Mouse (Mus musculus) ES-Bruce4 (cell line): ENCODE data around the gene Gm12355.

Experiments
- CTCF ChIP-seq: IDR thresholded peaks from one replicate; pipeline ENCODE4 v1.8.1; 2011; ENCODE audit warnings: low read depth, low read length
- EP300 ChIP-seq: IDR thresholded peaks from 2 replicates; pipeline ENCODE4 v1.6.1; 2011; ENCODE audit warnings: low read depth, low read length; ENCODE audit not compliant: insufficient read depth
- POLR2A ChIP-seq: IDR thresholded peaks from one replicate; pipeline ENCODE4 v1.8.1; 2011; ENCODE audit warnings: low read length; ENCODE audit not compliant: insufficient read depth

GRCm38 (mm10) chr11:98640091-98640490 is 14.6 kb upstream of the Gm12355 start:
- TF ChIP-seq POLR2A (no peak), CTCF (no peak), EP300 (no peak)
